Mouse (Mus musculus) neutrophil, adult 5-6 weeks (primary cell): ENCODE data around the gene Ano7. TPM values are rescaled to one million over a fixed set of nuclear protein-coding genes. Genes with fewer than 3 reads are reported as not detected.

ENCODE experiments used
- ATAC-seq: fragments of 151-379, 151-347 bp; 2 replicates; pipeline ENCODE4 v1.8.0; 2017; ENCODE audit warnings: mild to moderate bottlenecking, moderate TSS enrichment; ENCODE audit not compliant: insufficient number of reproducible peaks, poor library complexity, low FRiP score, severe bottlenecking; ENCODE audit errors: extremely low read depth
- total RNA-seq: library from RNA; stranded (forward); fragments of 200-1000 nt; gene quantifications from 2 replicates; pipeline ENCODE4 v1.2.3, GENCODE M21; 2017

Gene Ano7
- not detected in 2 replicates for total RNA-seq

DNA sequence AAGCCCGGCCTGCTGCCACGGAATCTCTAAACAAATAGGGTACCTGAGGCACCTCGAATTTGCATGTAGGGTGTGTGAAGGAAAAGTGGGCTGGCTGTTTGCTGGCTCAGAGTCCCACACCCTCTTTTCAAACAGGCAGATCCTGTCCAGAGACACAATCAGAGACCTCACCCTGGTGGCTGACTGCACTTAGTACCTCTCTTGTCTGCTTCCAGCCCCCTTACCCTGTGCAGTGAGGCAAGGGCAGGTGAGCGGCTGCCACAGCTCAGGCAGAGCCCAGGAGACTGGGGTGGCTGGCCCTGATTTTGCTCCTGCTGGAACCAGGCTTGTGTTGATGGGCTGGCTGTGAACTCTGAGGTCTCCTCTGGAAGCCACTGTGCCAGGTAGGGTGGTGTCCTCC, at the start of gene Ano7:
Ano7 (plus strand) TSS at position 266 of the 400 bp plus-strand sequence.
- ATAC-seq = no peak

DNA sequence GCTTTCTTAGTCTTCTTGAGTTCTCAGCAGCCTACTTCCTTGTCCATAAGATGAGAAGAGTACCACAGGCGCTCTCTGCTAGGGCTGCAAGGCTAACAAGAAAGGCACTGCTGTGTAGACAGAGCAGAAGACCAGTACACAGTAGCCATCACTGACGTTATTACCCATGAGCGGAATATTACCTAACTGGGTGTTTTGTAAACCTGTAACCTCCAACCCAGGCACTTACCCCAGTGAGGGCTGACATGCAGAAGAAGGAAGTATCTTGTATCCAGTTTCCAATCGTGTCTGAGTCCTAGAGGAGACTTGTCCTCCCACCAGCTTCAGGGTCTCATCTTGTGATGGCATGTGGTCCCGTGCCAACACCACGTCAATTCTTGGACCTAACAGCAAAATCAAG, 49.8 kb upstream of the Ano7 start:
- ATAC-seq = no peak

DNA sequence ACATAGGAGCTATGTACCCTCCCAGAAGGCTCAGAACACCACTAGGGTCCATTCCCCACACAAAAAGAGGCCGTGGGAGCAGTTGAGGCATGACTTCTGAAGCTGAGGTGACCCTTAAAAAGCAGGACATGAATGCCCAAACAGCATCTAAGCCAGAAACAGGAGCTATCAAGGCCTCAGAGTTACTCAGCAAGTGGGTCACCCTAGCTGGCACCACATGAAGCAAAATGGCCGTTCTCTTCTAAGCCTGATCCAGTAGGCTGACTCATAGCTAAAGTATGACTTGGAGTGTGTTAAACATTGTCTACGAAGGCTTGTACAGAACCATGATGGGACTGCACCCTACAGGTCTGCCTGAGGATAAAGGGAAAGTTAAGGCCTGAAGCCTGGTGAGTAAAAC, 47.3 kb upstream of the Ano7 start:
- ATAC-seq = no peak

DNA sequence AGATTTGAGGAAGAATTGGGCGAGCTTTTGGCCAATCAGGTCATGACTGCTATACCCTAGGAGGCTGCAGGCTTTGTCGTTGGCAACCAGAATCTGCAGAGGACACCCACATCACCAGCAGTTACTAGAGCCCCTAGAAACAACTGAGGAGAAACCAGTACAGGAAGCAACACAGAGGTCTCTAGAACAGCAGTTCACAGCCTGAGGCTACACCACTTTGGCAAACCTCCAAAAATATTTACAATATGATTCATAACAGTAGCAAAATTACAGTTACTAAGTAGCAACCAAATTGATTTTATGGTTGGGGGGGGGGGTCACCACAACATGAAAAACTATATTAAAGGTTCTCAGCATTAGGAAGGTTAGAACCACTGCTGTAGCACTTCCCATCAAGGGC, 39.1 kb upstream of the Ano7 start:
- ATAC-seq = no peak

DNA sequence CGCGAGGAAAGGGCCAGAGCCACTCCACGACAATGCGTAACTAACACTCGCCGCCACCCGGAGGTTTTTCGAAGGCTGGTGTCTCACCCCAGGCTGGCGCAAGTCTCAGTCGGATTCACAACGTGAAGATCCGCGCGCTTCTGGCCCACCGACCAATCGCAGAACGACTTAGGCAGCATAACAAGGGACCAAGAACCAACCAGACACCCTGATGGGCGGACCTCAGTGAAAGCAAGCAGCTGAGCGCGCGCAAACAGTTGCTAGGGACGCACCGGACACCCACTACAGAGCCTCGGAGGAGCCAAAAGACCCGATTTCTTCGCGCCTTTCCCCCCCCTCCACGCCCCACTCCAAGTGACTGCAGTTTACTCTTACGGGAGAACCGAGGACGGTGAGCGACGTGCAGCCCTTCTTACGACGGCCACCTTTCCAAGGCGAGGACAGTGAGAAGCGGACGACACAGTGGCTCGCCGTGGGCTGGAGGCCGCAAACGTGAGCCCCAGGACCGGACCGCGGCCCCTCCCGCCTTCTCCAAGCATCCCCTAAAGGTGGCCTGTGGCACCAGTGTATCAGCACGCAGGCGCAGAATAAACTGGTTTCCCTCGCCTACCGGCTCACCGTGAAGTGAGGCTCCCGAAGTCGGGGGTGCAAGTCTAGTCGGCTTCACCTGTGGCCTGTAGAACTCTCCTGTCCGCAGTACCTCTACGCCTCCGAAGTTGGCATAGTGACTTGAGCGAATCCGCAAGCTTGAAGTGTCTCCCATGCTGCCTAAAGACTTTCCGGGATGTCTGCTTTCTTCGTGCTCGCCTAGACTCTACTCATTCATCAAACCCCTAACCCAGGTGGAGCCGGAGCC, 30.9 kb upstream of the Ano7 start, which contains the start of the genes Ppp1r7 and Pask:
Ppp1r7 (plus strand) TSS at position 207 of the 856 bp plus-strand sequence.
Pask (minus strand) TSS at position 835 of the 856 bp plus-strand sequence.
- ATAC-seq = peak; percentile 95

DNA sequence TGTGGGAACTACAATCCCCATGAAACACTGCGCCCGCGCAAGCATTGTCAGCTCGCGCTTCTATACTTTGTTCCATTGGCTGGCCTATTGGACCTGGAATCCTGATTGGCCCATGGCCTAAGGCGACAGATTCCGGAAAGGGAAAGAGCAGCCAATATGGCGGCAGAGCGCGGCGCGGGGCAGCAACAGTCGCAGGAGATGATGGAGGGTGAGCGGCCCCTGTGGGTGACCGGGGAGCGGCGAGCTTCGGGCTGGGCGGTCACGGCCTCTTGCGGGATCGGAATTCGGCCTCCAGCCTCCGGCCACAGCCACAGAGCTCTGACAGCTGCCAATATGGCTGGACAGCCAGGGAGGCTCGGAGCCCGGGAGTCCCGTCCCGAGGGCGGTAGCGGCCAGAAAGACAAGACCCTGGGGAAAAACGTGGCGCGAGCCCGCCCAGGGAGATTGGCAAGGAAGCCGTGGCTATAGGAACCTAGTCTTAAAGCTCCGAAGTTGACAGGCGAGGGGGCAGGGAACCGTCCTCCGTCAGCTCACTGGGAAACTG, 30.2 kb upstream of the Ano7 start:
- peak; percentile 93 for ATAC-seq

- ATAC-seq = no peak
These were observed 26.6 kb upstream of the Ano7 start for GRCm38 (mm10) chr1:93347176-93347575.

GRCm38 (mm10) chr1:93349701-93350100, 24.0 kb upstream of the Ano7 start:
- no peak for ATAC-seq

DNA sequence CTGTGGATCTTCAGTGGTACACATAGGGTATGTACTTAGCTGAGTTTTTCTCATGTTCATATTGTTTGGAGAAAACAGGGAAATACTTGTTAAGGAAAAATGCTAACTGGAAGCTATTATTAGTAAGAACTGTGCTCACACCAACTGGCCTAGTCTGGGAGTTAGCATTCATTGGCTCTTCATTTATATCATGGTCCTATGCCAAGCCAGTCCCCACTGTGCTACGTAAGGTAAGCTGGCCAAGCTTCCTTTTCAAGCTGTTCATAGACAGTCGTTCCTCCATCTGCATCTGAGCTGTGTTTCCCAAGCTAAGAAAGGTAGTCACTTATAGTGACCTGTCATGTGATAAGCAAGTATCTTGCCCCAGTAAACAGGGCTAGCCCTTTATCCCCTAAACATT, 21.0 kb upstream of the Ano7 start:
- ATAC-seq = no peak

DNA sequence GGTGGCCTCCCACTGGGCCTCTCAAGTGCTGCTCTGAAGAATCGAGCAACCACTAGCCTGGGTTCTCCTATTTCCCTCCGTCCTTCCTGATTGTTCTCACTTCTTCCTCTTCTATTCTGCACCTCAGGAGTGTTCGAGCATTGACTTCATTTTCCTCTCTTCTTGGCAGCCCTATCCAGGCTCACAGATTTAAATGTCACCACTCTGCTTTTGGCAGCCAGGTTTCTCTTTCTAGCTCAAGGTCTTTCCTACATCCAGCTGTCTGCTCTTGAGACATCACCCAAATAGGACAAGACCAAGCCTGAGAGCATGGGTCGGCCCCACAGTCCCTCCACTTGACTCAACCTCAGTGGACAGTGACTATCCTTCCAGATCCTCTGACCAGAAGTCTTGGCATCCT, 11.1 kb upstream of the Ano7 start:
- ATAC-seq = no peak

GRCm38 (mm10) chr1:93365641-93366040, 8.1 kb upstream of the Ano7 start:
- no peak for ATAC-seq

DNA sequence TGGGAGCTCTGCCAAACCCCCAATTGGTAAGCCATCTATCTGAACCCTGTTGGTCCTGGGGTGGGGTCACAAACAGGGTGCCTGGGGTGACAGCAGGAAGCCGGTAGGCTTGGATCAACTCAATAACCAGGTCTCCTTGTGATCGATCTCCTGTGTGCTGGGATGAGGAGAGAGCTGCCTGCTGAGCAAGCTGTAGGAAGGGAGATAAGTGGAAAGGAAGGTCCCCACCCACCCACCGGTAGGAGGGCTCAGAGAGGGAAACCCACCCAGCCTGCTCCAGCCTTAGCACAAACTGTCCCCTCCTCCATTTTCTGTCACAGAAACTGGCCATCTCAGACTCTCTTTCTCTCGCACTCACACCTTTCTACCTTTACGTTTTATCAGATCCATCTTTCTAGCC, 3.6 kb downstream of the Ano7 start:
- ATAC-seq = no peak

- no peak for ATAC-seq
These were observed 5.4 kb downstream of the Ano7 start for GRCm38 (mm10) chr1:93379117-93379516.

DNA sequence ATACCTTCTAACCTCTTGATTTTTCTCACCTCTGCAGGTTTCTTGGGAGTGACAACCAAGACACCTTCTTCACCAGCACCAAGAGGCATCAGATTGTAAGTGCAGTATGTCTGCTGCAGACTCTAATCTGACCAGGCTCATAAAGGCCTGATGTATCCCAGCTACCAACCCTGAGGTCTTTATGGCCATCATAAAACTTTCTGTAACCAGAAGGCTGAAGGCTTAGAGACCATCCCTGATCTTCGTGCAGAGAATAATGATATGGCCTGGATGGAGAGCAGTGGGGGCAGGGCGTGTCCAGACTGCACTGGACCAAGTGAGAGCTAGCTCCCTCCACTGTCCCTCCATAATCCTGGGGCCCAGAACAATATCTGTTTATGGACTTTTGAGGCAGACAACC, 13.5 kb downstream of the Ano7 start:
- no peak for ATAC-seq

DNA sequence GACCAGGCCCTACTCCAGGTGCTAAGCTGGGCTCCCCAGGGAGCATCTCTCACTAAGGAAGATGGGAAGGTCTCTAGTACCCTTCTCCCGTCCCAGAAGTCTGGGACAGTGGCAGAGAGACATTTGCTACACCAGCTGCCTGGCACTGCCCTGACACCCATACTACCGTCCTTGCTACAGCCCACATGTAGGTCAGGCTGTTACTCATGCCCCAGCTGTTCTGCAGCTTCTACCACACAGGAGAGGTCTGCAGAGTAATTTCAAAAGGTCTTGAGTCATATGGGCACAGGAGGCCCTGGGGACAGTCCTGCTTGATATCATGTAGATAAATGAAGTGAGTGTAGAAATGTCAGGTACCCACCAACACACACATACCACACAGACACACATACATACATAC, 15.2 kb downstream of the Ano7 start:
- no peak for ATAC-seq

DNA sequence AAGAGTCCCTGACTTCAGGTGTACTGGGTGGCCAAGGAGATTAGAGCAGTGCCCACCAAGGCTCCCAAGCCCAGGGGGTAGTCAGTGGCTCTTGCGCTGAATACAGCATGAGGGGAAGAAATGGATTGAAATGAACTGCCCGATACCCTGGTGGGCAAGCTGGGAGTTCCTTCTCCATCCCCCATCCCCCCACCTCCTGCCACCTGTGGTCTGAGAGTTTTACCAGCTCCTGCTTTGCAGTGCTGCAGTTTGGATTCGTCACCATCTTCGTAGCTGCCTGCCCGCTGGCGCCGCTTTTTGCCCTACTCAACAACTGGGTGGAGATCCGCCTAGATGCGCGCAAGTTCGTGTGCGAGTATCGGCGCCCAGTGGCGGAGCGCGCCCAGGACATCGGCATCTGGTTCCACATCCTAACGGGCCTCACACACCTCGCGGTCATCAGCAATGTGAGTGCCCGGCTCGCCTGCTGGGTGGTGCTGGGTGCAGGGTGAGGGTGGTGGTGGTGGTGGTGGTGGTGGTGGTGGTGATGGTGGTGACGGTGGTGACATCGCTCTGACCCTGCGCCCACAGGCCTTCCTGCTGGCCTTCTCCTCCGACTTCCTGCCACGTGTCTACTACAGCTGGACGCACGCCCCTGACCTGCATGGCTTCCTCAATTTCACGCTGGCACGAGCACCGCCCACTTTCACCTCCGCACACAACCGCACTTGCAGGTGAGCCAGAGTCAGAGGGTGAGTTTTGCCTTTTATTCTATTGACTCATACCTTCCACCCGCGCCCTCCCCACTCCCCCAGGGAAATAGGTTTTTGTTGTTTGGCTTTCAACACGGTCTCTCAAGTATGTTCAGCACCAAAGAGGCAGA, 27.7 kb downstream of the Ano7 start:
- ATAC-seq = peak; percentile 46

DNA sequence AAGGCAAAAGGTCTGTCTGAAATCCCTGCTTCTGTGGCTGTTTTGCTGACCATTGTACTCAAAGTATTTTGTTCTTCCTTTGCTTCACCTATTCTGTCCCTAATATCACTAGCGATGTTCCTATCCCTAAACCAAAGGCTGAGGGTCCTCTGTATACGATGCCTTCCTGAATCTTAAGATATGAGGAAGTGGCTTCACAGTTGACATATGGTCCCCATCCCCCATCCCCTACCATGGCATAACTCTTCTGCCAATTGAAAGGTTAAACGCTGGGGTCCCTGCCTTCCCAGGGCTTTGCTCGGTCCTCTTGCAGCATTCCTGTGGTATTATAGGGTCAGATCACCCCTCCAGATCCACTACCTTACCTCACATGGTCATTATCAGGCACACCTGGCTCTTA, 29.7 kb downstream of the Ano7 start:
- ATAC-seq = no peak

- ATAC-seq = no peak
These were observed 58.4 kb downstream of the Ano7 start for GRCm38 (mm10) chr1:93432087-93432486.

DNA sequence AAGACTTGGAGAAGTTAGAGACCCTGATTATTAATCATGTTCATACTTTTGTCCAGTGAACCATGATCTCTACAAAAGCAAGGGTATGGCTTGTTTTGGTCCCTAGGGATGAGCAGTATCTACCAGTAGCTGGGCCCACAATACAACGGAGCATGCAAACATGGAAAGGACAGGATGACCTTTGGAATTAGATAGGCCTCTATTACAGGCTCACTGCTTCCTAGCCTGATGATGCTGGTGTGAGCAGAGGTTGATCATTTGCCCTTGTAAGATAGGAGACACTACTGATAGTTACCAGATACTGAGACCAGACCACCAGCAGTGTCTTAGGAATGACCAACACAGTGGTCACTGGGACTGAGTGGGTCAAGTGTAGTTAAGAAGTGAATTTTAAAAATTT, 65.6 kb downstream of the Ano7 start:
- ATAC-seq = no peak
